Mouse (Mus musculus): ENCODE data around the gene Med13.

Gene Med13

GRCm38 (mm10) chr11:86356854-86357788 is at the start of gene Med13:
TSS of gene Med13 (minus strand) at chr11:86357602.
- peak; percentile 72 for DNase-seq

- no peak for DNase-seq
Observed at GRCm38 (mm10) chr11:86404590-86404989, 47.2 kb upstream of the Med13 start.

- DNase-seq, result no peak
Observed at GRCm38 (mm10) chr11:86403845-86404244, 46.4 kb upstream of the Med13 start.

GRCm38 (mm10) chr11:86399241-86400107 is 42.1 kb upstream of the Med13 start:
- no peak for DNase-seq

GRCm38 (mm10) chr11:86396950-86397594 is 39.7 kb upstream of the Med13 start:
- DNase-seq, result no peak

- no peak for DNase-seq
Observed at GRCm38 (mm10) chr11:86396518-86396917, 39.1 kb upstream of the Med13 start.

GRCm38 (mm10) chr11:86395513-86396125 is 38.2 kb upstream of the Med13 start:
- DNase-seq, result peak; percentile 67

GRCm38 (mm10) chr11:86395100-86395499 is 37.7 kb upstream of the Med13 start:
- DNase-seq, result no peak

GRCm38 (mm10) chr11:86391687-86392086 is 34.3 kb upstream of the Med13 start:
- no peak for DNase-seq

GRCm38 (mm10) chr11:86390308-86390707 is 32.9 kb upstream of the Med13 start:
- DNase-seq, result no peak

GRCm38 (mm10) chr11:86389506-86389905 is 32.1 kb upstream of the Med13 start:
- no peak for DNase-seq

- peak; percentile 14 for DNase-seq
Observed at GRCm38 (mm10) chr11:86388821-86389480, 31.5 kb upstream of the Med13 start.

- DNase-seq, result peak; percentile 14
Observed at GRCm38 (mm10) chr11:86387121-86387893, 29.9 kb upstream of the Med13 start.

GRCm38 (mm10) chr11:86386576-86386975 is 29.2 kb upstream of the Med13 start:
- DNase-seq, result peak; percentile 40

- no peak for DNase-seq
Observed at GRCm38 (mm10) chr11:86385710-86386282, 28.4 kb upstream of the Med13 start.

GRCm38 (mm10) chr11:86384141-86384540 is 26.7 kb upstream of the Med13 start:
- no peak for DNase-seq

GRCm38 (mm10) chr11:86382520-86383157 is 25.2 kb upstream of the Med13 start:
- DNase-seq, result no peak

GRCm38 (mm10) chr11:86381478-86382091 is 24.2 kb upstream of the Med13 start:
- no peak for DNase-seq

- DNase-seq, result no peak
Observed at GRCm38 (mm10) chr11:86380521-86381238, 23.3 kb upstream of the Med13 start.

All from retina, postnatal 1 day (tissue).